Mouse (Mus musculus) erythroblast, adult 5-6 weeks (primary cell): ENCODE measurements around the gene Brpf3. TPM values are rescaled to one million over a fixed set of nuclear protein-coding genes. Genes with fewer than 3 reads are reported as not detected.
A peak's percentile ranks its signal among the peaks of the same experiment; 100 is the strongest.
"Not testable (repeated sequence)": the region's sequence is repeated elsewhere in the genome, so short reads cannot be mapped to it uniquely, and the experiment has no call there.

Experiments used
- ATAC-seq: replicated peaks from 2 replicates; pipeline ENCODE4 v1.8.0; 2016; ENCODE audit warnings: moderate number of reproducible peaks, mild to moderate bottlenecking, moderate TSS enrichment, inconsistent platforms; ENCODE audit not compliant: poor library complexity, low FRiP score, severe bottlenecking
- total RNA-seq, 2 experiments: library from RNA; stranded (forward) in 1 of 2; stranded (reverse) in 1 of 2; fragments of 150-400 nt in 1 of 2; fragments of 200-764, 138-1000 nt in 1 of 2; gene quantifications; 2 replicates each; pipeline versions ENCODE4 v1.2.3 to v1.2.4; 2015 to 2017; ENCODE audit warnings: low replicate concordance in 2 of 2

Brpf3 gene
- total RNA-seq, 2 experiments from 2014 or later = 230 to 325 TPM

- no peak for ATAC-seq
Observed at GRCm38 (mm10) chr17:28787507-28787906, 13.4 kb upstream of the Brpf3 start.

- no peak for ATAC-seq
Observed at GRCm38 (mm10) chr17:28797031-28797430, 3.9 kb upstream of the Brpf3 start.

- ATAC-seq = 0 out of 2 replicates have a peak, but pooled peaks have one; percentile 37
Observed at GRCm38 (mm10) chr17:28799291-28800160, 1.4 kb upstream of the Brpf3 start.

GRCm38 (mm10) chr17:28800281-28800670 is 614 bp upstream of the Brpf3 start:
- ATAC-seq = 0 out of 2 replicates have a peak, but pooled peaks have one; percentile 4

GRCm38 (mm10) chr17:28801474-28802005 is 650 bp downstream of the Brpf3 start:
- ATAC-seq = peak; percentile 84

- ATAC-seq = peak; percentile 9
Observed at GRCm38 (mm10) chr17:28802006-28802481, 1.2 kb downstream of the Brpf3 start.

DNA sequence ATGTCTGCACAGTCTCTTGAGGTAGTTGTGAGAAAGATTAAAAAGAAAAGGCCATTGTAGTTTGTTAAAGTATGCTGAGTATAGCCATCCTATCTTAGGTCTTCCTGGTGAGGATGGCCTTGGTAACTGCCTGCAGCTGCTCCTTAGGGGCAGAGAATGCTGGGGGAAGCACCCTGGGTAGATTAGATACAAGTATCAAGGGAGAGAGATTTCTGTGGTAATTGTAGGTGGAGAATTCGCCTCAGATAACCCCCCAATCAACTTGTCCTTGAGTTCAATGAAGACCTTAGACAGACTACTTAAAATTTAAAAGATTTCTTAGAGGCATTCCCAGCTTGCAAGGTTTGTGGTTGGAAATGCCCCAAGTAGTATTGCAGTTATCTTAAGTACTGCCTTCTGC is 2.4 kb downstream of the Brpf3 start:
- ATAC-seq = no peak

- ATAC-seq = no peak
Observed at GRCm38 (mm10) chr17:28804973-28805372, 4.1 kb downstream of the Brpf3 start.

DNA sequence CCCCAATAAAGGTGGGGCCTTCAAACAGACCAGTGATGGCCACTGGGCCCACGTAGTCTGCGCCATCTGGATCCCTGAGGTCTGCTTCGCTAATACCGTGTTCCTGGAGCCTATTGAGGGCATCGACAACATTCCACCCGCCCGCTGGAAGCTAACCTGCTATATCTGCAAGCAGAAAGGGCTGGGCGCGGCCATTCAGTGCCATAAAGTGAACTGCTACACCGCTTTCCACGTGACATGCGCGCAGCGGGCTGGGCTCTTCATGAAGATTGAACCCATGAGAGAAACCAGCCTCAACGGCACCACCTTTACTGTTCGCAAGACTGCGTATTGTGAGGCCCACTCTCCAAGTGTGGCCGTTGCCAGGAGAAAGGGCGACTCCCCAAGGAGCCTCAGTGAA is 5.9 kb downstream of the Brpf3 start:
- ATAC-seq = no peak

- ATAC-seq = no peak
Observed at GRCm38 (mm10) chr17:28808714-28809113, 7.8 kb downstream of the Brpf3 start.

DNA sequence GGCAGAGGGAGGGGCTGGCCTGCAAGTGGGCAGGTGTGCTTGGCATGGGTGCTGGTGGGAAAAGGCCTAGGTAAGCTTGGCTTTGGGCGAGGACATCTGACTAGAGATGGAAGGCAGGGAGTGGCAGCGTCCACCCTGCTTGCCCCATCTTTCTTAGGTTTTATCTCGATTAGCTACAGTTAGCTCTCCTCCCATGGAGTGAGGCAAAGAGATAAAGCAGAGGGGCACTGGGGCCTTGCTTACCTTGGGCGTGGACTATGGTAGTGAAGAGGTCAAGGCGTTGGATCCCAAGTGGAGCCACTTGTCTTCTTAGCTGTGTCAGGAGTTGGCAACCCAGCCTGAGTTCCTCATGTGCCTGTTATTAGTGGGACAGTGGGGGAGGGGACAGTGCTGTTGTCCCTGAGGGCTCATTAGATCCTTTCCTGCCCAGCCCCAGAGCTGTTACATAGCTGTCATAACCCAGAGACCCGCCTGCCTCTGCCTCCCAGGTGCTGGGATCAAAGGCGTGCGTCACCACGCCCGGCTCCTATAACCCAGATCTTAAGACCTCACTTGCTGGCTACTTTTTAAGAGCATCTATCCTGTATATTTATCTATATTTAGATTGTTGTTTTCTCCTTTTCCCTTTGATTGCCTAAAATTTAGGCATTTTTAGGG is 8.4 kb downstream of the Brpf3 start:
- peak; percentile 93 for ATAC-seq

DNA sequence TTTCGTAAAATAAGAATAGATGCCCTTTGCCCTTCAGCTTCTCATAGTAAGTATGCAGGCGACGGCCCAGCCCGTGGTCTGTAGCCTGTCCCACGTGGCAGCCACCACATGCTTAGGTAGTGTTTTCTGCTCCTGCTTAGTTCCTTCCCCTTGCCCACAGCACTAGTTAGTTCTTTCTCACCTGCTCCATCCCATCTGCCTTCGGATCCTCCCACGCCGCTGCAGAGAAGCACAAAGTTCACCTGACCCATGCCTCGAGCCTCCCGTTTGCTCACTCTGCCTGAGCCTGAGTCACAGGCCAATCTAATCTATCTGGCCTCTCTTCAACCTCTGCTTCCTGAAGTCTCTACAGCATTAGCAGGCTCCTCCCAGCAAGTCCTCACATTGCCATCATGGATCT is 11.5 kb downstream of the Brpf3 start:
- no peak for ATAC-seq

GRCm38 (mm10) chr17:28814529-28815097 is 13.7 kb downstream of the Brpf3 start:
- ATAC-seq = no peak

GRCm38 (mm10) chr17:28815384-28816004 is 14.6 kb downstream of the Brpf3 start:
- no peak for ATAC-seq

GRCm38 (mm10) chr17:28816326-28816725 is 15.4 kb downstream of the Brpf3 start:
- not testable (repeated sequence) for ATAC-seq

GRCm38 (mm10) chr17:28816875-28817811 is 16.3 kb downstream of the Brpf3 start:
- no peak for ATAC-seq

DNA sequence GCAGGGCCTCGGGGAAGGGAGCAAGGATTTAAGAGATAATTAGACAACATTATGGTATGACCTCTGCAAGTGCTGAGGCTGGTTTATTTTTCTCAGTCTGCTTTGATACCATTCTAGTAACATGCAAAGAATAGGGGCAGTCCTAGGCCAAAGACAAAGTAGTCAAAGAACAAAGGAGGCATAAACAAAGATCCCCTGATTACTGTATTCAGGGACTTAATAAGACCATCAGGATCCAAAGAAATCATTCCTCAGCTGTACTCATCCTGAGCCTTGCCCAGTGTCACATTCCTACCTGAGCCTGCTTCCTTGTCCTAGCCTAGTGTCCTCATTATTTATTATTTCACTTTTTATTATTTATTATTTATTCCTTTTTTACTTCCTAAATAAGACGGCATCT is 19.3 kb downstream of the Brpf3 start:
- no peak for ATAC-seq

DNA sequence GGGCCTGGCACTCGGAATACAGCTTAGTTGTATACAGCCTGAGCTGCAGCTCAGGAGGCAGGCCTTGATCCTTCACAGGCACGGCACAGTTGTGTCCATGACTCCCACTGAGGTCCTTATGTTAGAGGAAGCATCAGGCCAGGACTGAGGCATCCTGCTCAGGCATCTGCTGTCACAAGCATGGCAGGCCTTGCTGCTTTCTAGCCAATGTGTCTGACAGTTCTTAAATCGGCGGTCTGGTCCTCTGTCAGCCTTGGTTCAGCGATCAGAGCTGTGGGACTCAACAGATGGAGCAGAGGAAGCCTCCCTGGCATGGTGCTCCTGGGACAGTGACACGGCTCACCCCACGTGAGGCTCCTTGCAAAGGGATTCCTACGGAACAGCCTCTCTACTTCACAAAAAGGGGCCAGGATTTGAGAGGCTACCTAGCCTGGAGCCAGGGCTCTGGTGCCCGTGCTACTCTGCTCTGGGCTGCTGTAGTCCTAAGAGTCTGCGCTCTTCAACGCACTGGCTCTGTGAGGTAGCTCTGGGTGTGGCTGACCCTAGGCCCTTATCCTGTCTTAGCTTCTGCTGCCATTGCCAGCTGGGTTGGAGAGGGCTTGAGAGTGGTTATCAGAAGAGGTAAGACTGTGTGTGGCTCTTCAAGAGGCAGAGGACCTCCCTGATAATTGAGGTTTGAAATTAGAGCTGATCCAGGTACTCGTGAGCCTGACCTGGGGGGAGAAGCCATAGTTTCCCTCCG is 22.3 kb downstream of the Brpf3 start:
- peak; percentile 85 for ATAC-seq
